Mouse (Mus musculus): ENCODE results near the gene Ccdc42. TPM values are rescaled to one million over a fixed set of nuclear protein-coding genes. Genes with fewer than 3 reads are reported as not detected.

The Ccdc42 gene
- total and polyA plus RNA-seq, 3 experiments, result not detected

DNA sequence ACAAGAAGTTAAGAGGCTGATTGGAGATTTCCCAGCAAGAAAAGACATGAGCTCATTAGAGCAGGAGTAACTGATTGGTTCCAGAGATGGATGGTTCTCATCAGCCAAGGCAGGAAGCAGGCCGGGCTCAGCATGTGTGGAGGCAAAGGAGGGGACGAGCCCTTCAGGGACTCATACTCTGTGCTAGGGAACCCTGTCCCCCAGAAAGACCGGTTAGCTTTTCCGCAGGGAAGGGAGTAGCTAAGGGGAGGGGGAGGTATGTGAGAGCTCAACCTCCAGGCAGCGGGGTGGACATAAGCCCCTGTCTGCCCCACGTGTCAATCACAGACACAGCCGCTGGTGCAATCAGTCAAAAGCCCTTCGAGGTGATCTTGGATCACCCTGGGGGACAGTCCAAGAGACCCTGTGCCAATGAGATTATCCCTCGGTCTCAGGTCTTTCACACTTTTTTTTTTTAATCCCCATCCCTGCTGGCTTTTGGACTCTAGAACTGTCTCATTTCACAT is 14.7 kb downstream of the Ccdc42 start:
- in situ Hi-C loops (cut with MboI; ENCODE audit: low pct_ligation_motif_present, low pct_unique_long_range_greater_than_20kb, low sequenced_read_pairs) (no loop called here), dilution Hi-C loops (cut with MboI; ENCODE audit: extremely low pct_ligation_motif_present, extremely low pct_unique_long_range_greater_than_20kb, low sequenced_read_pairs) (no loop called here)
- Histone ChIP-seq H3K27me3 (replicated peaks) (peaks cover 2% of the 10 kb centered on the region), H3K9ac (ENCODE audit: insufficient read depth, low read depth) (no peak overlapping the region), H3K4me3 (replicated peaks in 1 of 3; ENCODE audit: low read depth in 2 of 3, low read length in 2 of 3, poor library complexity in 1 of 3) (no peak overlapping the region), H3K27ac (ENCODE audit: insufficient read depth, low read depth) (no peak overlapping the region), H3K9me3 (replicated peaks; ENCODE audit: low read length) (no peaks in the 10 kb centered on the region), H3K36me3 (replicated peaks in 1 of 2; ENCODE audit: control insufficient read depth in 1 of 2, insufficient read depth in 1 of 2, low read length in 1 of 2) (no peaks in the 10 kb centered on the region), H3K4me1 (ENCODE audit: control insufficient read depth in 1 of 2, insufficient read depth in 2 of 2) (peaks cover 6 to 24% of the 10 kb centered on the region in 2 experiments; a peak in 3 of 4 replicates), H3K79me2 (replicated peaks; ENCODE audit: control insufficient read depth, extremely low read depth, insufficient read depth, poor library complexity, severe bottlenecking) (no peaks in the 10 kb centered on the region), H3K4me2 (ENCODE audit: insufficient read depth, low read depth, poor library complexity, severe bottlenecking) (no peak overlapping the region)
- no peak for TF ChIP-seq NELFE (IDR thresholded peaks at IDR 0.05; ENCODE audit: low read depth, low read length)
- no peak for TF ChIP-seq USF1 (IDR thresholded peaks at IDR 0.05; ENCODE audit: low read depth, low read length)
- no peak for TF ChIP-seq GABPA (IDR thresholded peaks at IDR 0.05; ENCODE audit: insufficient replicate concordance, low read depth, low read length)
- TF ChIP-seq NRF1 (IDR thresholded peaks at IDR 0.05; ENCODE audit: low read depth, low read length), result no peak
- TF ChIP-seq CTCF (conservative IDR thresholded peaks at IDR 0.05 in 1 of 2, IDR thresholded peaks at IDR 0.05 in 1 of 2; ENCODE audit: low read depth in 2 of 2, low read length in 2 of 2), result no peak
- TF ChIP-seq MEF2A (IDR thresholded peaks at IDR 0.05; ENCODE audit: borderline replicate concordance, low read depth, low read length), result no peak
- TF ChIP-seq E2F4 (IDR thresholded peaks at IDR 0.05; ENCODE audit: insufficient replicate concordance, low read depth, low read length), result no peak
- TF ChIP-seq TBP (conservative IDR thresholded peaks at IDR 0.05; ENCODE audit: low read depth, low read length), result no peak
- TF ChIP-seq ETS1 (conservative IDR thresholded peaks at IDR 0.05; ENCODE audit: low read depth, low read length), result no peak
- no peak for TF ChIP-seq MAX (IDR thresholded peaks at IDR 0.05; ENCODE audit: low read length)
- TF ChIP-seq MAZ (IDR thresholded peaks at IDR 0.05; ENCODE audit: low read depth, low read length), result no peak
- no peak for TF ChIP-seq ZNF384 (IDR thresholded peaks at IDR 0.05; ENCODE audit: low read depth, low read length)
- TF ChIP-seq SMC3 (IDR thresholded peaks at IDR 0.05; ENCODE audit: low read depth, low read length), result no peak
- TF ChIP-seq KAT2A (IDR thresholded peaks at IDR 0.05; ENCODE audit: insufficient replicate concordance, low read length), result no peak
- no peak for TF ChIP-seq IRF4 (IDR thresholded peaks at IDR 0.05; ENCODE audit: low read depth, low read length)
- TF ChIP-seq ELF1 (IDR thresholded peaks at IDR 0.05; ENCODE audit: low read depth, low read length), result no peak
- TF ChIP-seq JUND (conservative IDR thresholded peaks at IDR 0.05; ENCODE audit: low read depth, low read length), result no peak
- no peak for TF ChIP-seq EP300 (IDR thresholded peaks at IDR 0.05; ENCODE audit: low read length)
- no peak for DNase-seq (ENCODE audit: extremely low read depth)

- dilution Hi-C loops (cut with MboI; ENCODE audit: extremely low pct_ligation_motif_present, extremely low pct_unique_long_range_greater_than_20kb, low sequenced_read_pairs), result no loop called here
- Histone ChIP-seq H3K4me1 (ENCODE audit: control insufficient read depth in 1 of 2, insufficient read depth in 2 of 2) (peaks cover 6 to 24% of the 10 kb centered on the region in 2 experiments; a peak in 3 of 4 replicates), H3K9ac (ENCODE audit: insufficient read depth, low read depth) (no peak overlapping the region), H3K36me3 (replicated peaks in 1 of 2; ENCODE audit: control insufficient read depth in 1 of 2, insufficient read depth in 1 of 2, low read length in 1 of 2) (no peaks in the 10 kb centered on the region), H3K79me2 (replicated peaks; ENCODE audit: control insufficient read depth, extremely low read depth, insufficient read depth, poor library complexity, severe bottlenecking) (no peaks in the 10 kb centered on the region), H3K4me2 (ENCODE audit: insufficient read depth, low read depth, poor library complexity, severe bottlenecking) (no peak overlapping the region), H3K27ac (ENCODE audit: insufficient read depth, low read depth) (no peak overlapping the region), H3K27me3 (replicated peaks) (peaks cover 6% of the 10 kb centered on the region), H3K9me3 (replicated peaks; ENCODE audit: low read length) (no peaks in the 10 kb centered on the region), H3K4me3 (replicated peaks in 1 of 3; ENCODE audit: low read depth in 2 of 3, low read length in 2 of 3, poor library complexity in 1 of 3) (no peak overlapping the region)
- in situ Hi-C loops (cut with MboI; ENCODE audit: low pct_ligation_motif_present, low pct_unique_long_range_greater_than_20kb, low sequenced_read_pairs), result no loop called here
- TF ChIP-seq ELF1 (IDR thresholded peaks at IDR 0.05; ENCODE audit: low read depth, low read length) (no peak), E2F4 (IDR thresholded peaks at IDR 0.05; ENCODE audit: insufficient replicate concordance, low read depth, low read length) (no peak), JUND (conservative IDR thresholded peaks at IDR 0.05; ENCODE audit: low read depth, low read length) (no peak), SMC3 (IDR thresholded peaks at IDR 0.05; ENCODE audit: low read depth, low read length) (no peak)
- no peak for DNase-seq (ENCODE audit: extremely low read depth)
Observed at GRCm38 (mm10) chr11:68602200-68602931, 15.5 kb downstream of the Ccdc42 start.
